Mouse (Mus musculus) embryonic facial prominence, embryonic 13.5 days (tissue): ENCODE results near the gene Olfr870. TPM values are rescaled to one million over a fixed set of nuclear protein-coding genes. Genes with fewer than 3 reads are reported as not detected.
"Not testable (repeated sequence)": the region's sequence is repeated elsewhere in the genome, so short reads cannot be mapped to it uniquely, and the experiment has no call there.

Source experiments
- ATAC-seq: fragments of 200-750 bp; cut with Nextera tagmentation; 2 replicates; pipeline ENCODE4 v1.8.0; 2017; ENCODE audit warnings: low read depth; ENCODE audit not compliant: insufficient number of reproducible peaks, insufficient read depth, low FRiP score, low TSS enrichment
- H3K27ac ChIP-seq: fragments of 300-500 bp; sonication (generic); 2 replicates; pipeline ENCODE4 v1.5.1; 2015; ENCODE audit warnings: moderate library complexity, mild to moderate bottlenecking, inconsistent platforms
- H3K27me3 ChIP-seq: fragments of 300-500 bp; sonication (generic); 2 replicates; pipeline ENCODE4 v1.6.1; 2015; ENCODE audit warnings: mild to moderate bottlenecking, inconsistent platforms
- H3K36me3 ChIP-seq: fragments of 300-500 bp; sonication (generic); 2 replicates; pipeline ENCODE4 v1.6.1; 2015; ENCODE audit warnings: mild to moderate bottlenecking, inconsistent platforms
- H3K4me1 ChIP-seq: fragments of 300-500 bp; sonication (generic); 2 replicates; pipeline ENCODE4 v1.6.1; 2015; ENCODE audit warnings: inconsistent platforms
- H3K4me2 ChIP-seq: fragments of 300-500 bp; sonication (generic); 2 replicates; pipeline ENCODE4 v1.6.1; 2015; ENCODE audit warnings: moderate library complexity, mild to moderate bottlenecking, inconsistent platforms
- H3K4me3 ChIP-seq: fragments of 300-500 bp; sonication (generic); 2 replicates; pipeline ENCODE4 v1.5.1; 2015; ENCODE audit warnings: mild to moderate bottlenecking, inconsistent platforms
- H3K9ac ChIP-seq: fragments of 300-500 bp; sonication (generic); 2 replicates; pipeline ENCODE4 v1.6.1; 2015; ENCODE audit warnings: mild to moderate bottlenecking, inconsistent platforms
- H3K9me3 ChIP-seq: fragments of 300-500 bp; sonication (generic); 2 replicates; pipeline ENCODE4 v1.6.1; 2016; ENCODE audit warnings: inconsistent platforms
- WGBS: fragments of 180-500 bp; shearing (Covaris S2); methylation state at CpG from one replicate; pipeline ENCODE4 v1.1.7; 2015; ENCODE audit warnings: mixed read lengths; 5-methylcytosine and 5-hydroxymethylcytosine counted together
- polyA plus RNA-seq: library from polyadenylated mRNA; unstranded; fragments of >200 nt; fragmentation: Nextera tagmentation; extraction: Ambion mirVana; gene quantifications from 2 replicates; pipeline ENCODE4 v1.2.1, GENCODE M21; 2015

Gene Olfr870
- polyA plus RNA-seq: not detected in 2 replicates

DNA sequence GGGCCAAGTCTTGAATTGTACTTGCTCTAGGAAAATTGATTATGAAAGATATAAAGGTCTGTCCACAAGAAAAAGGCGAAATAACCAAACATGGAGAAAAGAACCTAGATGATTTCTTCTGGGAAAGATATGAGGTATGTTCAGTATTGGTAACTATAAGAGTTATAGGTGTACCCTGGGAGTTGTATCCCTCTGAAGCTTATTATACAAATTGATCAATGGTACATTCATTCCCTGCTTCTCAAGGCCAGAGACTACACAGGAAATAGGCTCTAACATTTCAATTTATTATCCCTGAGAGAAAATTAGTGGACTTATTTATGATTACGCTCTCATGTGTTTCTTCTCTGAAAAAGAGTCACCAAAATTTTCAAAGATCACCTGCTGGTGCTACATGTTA, at the start of gene Olfr870:
TSS of gene Olfr870 (minus strand) at position 101 of the 400 bp plus-strand sequence.
- Histone ChIP-seq H3K27me3 (no peaks in the 10 kb centered on the region), H3K9ac (no peak within 1 kb of the TSS), H3K4me1 (no peaks in the 10 kb centered on the region), H3K4me3 (no peak within 1 kb of the TSS), H3K36me3 (no peaks in the 10 kb centered on the region), H3K9me3 (peaks cover 7% of the 10 kb centered on the region), H3K27ac (no peak within 1 kb of the TSS), H3K4me2 (no peak within 1 kb of the TSS)
- ATAC-seq: no peak
- WGBS: 72% methylated on average over 2 of the region's 2 CpGs

DNA sequence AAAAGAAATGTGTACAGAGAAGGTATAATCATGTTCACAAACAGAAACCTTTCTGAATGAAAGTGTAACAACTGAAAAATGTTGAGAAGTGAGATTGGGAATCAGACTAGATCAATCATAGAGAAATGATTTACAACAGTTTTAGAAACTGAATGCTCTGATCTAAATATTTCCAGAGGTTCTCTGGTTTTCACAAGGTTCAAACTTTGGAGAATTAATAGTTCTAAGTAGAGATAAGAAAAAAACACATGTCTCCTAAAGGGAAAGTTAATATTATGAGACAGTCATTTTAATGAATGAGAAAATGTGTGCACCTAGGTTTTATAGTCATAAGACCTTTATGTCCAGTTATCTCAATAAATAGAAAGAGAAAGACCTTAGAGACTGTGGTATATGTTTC, 38.0 kb upstream of the Olfr870 start, which contains the start of gene Olfr871:
TSS of gene Olfr871 (plus strand) at position 301 of the 400 bp plus-strand sequence.
- Histone ChIP-seq H3K27ac (no peak within 1 kb of the TSS), H3K36me3 (no peaks in the 10 kb centered on the region), H3K27me3 (no peaks in the 10 kb centered on the region), H3K9me3 (peaks cover under 1% of the 10 kb centered on the region), H3K4me2 (no peak within 1 kb of the TSS), H3K9ac (no peak within 1 kb of the TSS), H3K4me1 (no peaks in the 10 kb centered on the region), H3K4me3 (no peak within 1 kb of the TSS)
- ATAC-seq: no peak

DNA sequence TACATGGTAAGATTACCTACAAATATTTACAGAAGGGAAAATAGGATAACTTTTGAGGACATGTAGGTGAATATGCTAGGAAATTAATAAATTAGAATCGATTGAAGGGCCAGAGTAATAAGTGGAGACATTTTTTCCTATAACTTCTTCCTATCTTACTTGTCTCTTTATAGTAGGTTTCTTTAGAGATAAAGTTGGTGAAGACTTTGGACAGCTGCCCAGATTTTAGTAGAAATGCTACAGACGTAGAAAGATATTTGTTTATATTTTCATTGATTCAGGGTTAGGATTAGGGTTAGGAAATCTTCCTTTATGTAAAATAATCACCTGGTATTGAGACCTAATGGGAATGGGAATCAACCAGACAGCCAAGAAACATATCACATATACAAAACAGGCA, 37.6 kb upstream of the Olfr870 start:
- no peak overlapping the region for H3K4me2 ChIP-seq
- H3K4me3 ChIP-seq: no peak overlapping the region
- no peak overlapping the region for H3K27ac ChIP-seq
- no peaks in the 10 kb centered on the region for H3K36me3 ChIP-seq
- no peak for ATAC-seq
- 74% methylated on average over 2 of the region's 2 CpGs for WGBS
- H3K27me3 ChIP-seq: no peaks in the 10 kb centered on the region
- H3K9ac ChIP-seq: no peak overlapping the region
- peaks cover 3% of the 10 kb centered on the region; the same call in 1 of the 2 replicates for H3K9me3 ChIP-seq
- H3K4me1 ChIP-seq: no peaks in the 10 kb centered on the region

DNA sequence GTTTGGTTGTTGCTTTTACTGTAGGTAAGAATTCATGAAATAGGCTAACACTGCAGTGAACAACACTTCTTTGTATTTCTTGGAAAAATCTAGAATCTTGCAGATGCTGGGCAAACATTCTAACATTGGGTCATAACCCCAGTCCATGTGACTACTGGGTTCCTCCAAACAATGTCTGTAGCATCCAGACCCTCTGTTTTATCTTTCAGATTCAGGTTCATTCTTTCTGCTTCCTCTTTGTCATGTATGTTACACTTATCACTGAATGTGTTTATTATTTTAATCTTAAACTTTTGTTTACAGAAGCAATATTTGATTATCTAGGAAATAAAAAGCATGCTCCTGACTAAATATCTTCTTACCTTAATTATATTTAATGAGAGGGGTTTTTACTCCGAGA, 37.0 kb upstream of the Olfr870 start:
- no peak overlapping the region for H3K27ac ChIP-seq
- no peak overlapping the region for H3K4me3 ChIP-seq
- H3K4me1 ChIP-seq: no peaks in the 10 kb centered on the region
- H3K9me3 ChIP-seq: peaks cover 3% of the 10 kb centered on the region; the same call in 1 of the 2 replicates
- no peak overlapping the region for H3K9ac ChIP-seq
- no peak for ATAC-seq
- 48% methylated on average over 1 of the region's 1 CpGs for WGBS
- H3K27me3 ChIP-seq: no peaks in the 10 kb centered on the region
- no peak overlapping the region for H3K4me2 ChIP-seq
- H3K36me3 ChIP-seq: no peaks in the 10 kb centered on the region

DNA sequence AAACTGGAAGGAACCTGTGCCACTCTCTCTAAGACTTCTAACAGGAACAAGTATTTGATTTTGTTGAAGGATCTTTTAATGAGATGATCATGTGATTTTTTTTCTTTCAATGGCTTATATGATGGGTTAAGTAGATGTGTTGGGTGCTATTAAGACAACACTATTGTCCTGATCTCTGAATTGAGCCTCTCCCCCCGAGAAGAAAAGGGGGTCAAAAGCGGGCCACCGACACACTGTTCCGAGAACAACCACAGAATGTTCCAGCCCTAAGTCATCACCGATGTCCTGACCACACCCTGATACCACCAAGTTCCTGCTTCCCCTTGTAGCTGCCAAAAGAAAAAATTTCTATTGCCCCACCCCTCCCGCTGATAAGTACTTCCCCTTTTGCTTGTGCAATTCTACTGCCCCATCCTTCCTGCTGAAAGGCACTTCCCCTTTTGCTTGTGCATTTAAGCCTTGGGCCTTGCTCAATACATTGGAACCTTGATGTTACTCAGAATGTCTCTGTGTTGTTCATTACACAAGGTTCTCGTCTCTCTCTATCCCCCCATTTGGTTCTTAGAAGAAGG, 29.6 kb upstream of the Olfr870 start:
- not testable (repeated sequence) for H3K4me1 ChIP-seq, H3K4me3 ChIP-seq, H3K27ac ChIP-seq, H3K36me3 ChIP-seq, H3K4me2 ChIP-seq, H3K27me3 ChIP-seq, H3K9me3 ChIP-seq, ATAC-seq, H3K9ac ChIP-seq
- 89% methylated on average over 7 of the region's 7 CpGs for WGBS

DNA sequence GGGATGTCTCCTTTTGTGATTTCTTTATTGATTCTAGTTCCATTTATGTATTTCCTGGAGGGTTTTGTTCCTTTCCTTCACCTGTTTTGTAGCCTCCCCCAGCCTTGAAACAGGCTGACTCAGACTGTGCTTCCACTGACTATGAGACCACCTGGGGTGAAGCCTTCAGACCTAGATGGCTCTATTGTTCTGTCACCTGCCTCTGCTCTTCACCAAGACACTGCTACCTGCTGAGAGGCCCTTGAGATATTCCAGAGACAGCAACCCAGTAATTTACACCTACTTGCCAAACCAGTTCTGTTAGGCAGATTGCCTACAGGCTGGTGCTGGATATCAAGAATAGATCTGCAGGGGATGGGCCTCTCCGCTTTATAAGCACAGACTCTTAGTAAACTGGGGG, 28.3 kb upstream of the Olfr870 start:
- H3K9ac ChIP-seq: no peak overlapping the region
- no peak overlapping the region for H3K4me3 ChIP-seq
- 69% methylated on average over 1 of the region's 1 CpGs for WGBS
- no peaks in the 10 kb centered on the region for H3K4me1 ChIP-seq
- ATAC-seq: no peak
- no peak overlapping the region for H3K27ac ChIP-seq
- H3K9me3 ChIP-seq: peaks cover 3% of the 10 kb centered on the region; the same call in 1 of the 2 replicates
- H3K4me2 ChIP-seq: no peak overlapping the region
- no peaks in the 10 kb centered on the region for H3K36me3 ChIP-seq
- no peaks in the 10 kb centered on the region for H3K27me3 ChIP-seq

DNA sequence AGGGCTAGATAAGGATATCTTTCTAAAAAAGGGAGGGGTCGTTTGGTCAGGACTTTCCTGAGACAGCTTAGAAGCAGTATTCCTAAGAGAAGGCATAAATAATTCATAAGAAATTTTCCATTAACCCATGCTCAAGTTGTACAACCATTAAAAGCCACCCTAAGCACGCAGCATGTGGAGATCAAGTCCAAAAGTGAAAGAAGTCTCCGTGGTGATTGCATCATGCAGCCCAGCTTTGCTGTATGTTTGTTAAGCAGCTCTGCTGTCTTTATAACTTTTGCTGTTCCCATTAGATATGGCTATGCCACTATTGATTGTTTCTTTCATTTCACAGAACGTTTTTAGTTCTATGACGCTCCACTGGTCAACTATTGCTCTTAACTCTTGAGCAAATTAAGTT, 5.6 kb upstream of the Olfr870 start:
- Histone ChIP-seq H3K9me3 (peaks cover 7% of the 10 kb centered on the region), H3K4me3 (no peak overlapping the region), H3K36me3 (no peaks in the 10 kb centered on the region), H3K4me1 (no peaks in the 10 kb centered on the region), H3K4me2 (no peak overlapping the region), H3K27me3 (no peaks in the 10 kb centered on the region), H3K27ac (no peak overlapping the region), H3K9ac (no peak overlapping the region)
- no peak for ATAC-seq
- WGBS: 67% methylated on average over 5 of the region's 5 CpGs

DNA sequence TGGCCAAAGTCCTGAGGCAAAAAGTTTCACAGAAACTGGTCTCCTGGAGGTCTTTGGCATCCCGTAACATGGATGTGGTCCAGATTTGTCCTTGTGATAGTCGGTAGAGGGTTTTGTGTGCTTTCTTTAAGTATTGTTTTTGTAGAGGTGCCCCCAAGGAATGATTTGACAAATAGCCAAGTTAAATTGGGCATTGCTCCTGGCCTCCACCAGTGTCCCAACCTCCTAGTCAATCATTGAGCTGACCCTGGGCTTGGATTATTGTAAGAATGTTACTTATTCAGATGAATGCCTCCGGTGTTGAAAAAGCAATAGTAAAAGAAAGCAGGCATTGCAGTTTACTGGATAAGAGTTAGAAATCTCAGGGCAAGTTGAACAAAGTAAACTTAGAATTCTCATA, 24.2 kb downstream of the Olfr870 start:
- H3K9me3 ChIP-seq: peaks cover 3% of the 10 kb centered on the region; the same call in 1 of the 2 replicates
- no peaks in the 10 kb centered on the region for H3K36me3 ChIP-seq
- no peak overlapping the region for H3K27ac ChIP-seq
- no peak overlapping the region for H3K4me3 ChIP-seq
- no peaks in the 10 kb centered on the region for H3K27me3 ChIP-seq
- H3K9ac ChIP-seq: no peak overlapping the region
- WGBS: 80% methylated on average over 3 of the region's 3 CpGs
- no peak overlapping the region for H3K4me2 ChIP-seq
- no peaks in the 10 kb centered on the region for H3K4me1 ChIP-seq
- ATAC-seq: no peak

DNA sequence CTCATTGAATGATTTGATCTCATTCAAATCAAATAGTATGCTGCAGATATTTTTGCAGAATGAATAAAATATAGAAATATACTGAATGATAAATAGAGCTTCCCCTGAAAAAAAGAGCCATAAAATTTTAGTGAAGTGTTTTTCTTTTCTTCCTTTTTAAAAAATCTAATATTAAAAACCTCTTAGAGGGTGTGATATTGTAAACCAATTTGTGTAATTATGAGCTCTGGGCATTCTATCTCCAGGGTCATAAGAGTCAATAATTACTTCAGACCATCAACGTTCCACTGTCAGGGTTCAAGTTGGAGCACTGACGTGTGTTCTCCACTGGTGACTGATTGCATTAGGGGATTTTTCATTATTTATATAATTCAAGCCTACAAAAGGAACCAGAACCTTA, 45.1 kb downstream of the Olfr870 start, which contains the start of gene Olfr869:
TSS of gene Olfr869 (plus strand) at position 301 of the 400 bp plus-strand sequence.
- Histone ChIP-seq H3K9me3 (no peaks in the 10 kb centered on the region), H3K27ac (no peak within 1 kb of the TSS), H3K4me1 (no peaks in the 10 kb centered on the region), H3K4me2 (no peak within 1 kb of the TSS), H3K4me3 (no peak within 1 kb of the TSS), H3K27me3 (no peaks in the 10 kb centered on the region), H3K36me3 (no peaks in the 10 kb centered on the region), H3K9ac (no peak within 1 kb of the TSS)
- ATAC-seq: no peak
- 74% methylated on average over 2 of the region's 2 CpGs for WGBS

Other genes with a start within 250 kb of the Olfr870 start
- not detected in 2 replicates for gene Olfr866, start 146.0 kb downstream of the Olfr870 start, polyA plus RNA-seq
- gene Olfr867, start 116.5 kb downstream of the Olfr870 start, polyA plus RNA-seq: not detected in 2 replicates
- gene Olfr868, start 75.4 kb downstream of the Olfr870 start, polyA plus RNA-seq: not detected in 2 replicates
- gene Olfr869, start 45.0 kb downstream of the Olfr870 start, polyA plus RNA-seq: not detected in 2 replicates
- gene Olfr871, start 38.1 kb upstream of the Olfr870 start, polyA plus RNA-seq: not detected in 2 replicates
- gene Olfr872, start 63.1 kb upstream of the Olfr870 start, polyA plus RNA-seq: not detected in 2 replicates
- not detected in 2 replicates for gene Olfr39, start 108.3 kb upstream of the Olfr870 start, polyA plus RNA-seq
- gene Olfr873, start 124.5 kb upstream of the Olfr870 start, polyA plus RNA-seq: 0.10 TPM in 1 of 2 replicates, not detected in the other
- not detected in 2 replicates for gene Olfr18, start 162.0 kb upstream of the Olfr870 start, polyA plus RNA-seq
- 33.3 and 37.6 TPM in 2 replicates for gene Zfp560, start 211.1 kb upstream of the Olfr870 start, polyA plus RNA-seq